Mouse (Mus musculus): ENCODE results near the gene Hoxc4.

GRCm38 (mm10) chr15:102984925-102985324 lies 33.8 kb upstream of the Hoxc4 start:
- TF ChIP-seq EP300 (IDR thresholded peaks at IDR 0.05; ENCODE audit: low read depth) (no peak), CTCF (IDR thresholded peaks at IDR 0.05; ENCODE audit: low read depth) (no peak)

Data from liver, embryonic 14.5 days (tissue).